Mouse (Mus musculus) kidney, adult 11 months (tissue): ENCODE results near the gene Dirc2.

ENCODE experiments used
- DNase-seq: peaks from one replicate; pipeline ENCODE4 v3.0.0; 2022

Gene Dirc2

DNA sequence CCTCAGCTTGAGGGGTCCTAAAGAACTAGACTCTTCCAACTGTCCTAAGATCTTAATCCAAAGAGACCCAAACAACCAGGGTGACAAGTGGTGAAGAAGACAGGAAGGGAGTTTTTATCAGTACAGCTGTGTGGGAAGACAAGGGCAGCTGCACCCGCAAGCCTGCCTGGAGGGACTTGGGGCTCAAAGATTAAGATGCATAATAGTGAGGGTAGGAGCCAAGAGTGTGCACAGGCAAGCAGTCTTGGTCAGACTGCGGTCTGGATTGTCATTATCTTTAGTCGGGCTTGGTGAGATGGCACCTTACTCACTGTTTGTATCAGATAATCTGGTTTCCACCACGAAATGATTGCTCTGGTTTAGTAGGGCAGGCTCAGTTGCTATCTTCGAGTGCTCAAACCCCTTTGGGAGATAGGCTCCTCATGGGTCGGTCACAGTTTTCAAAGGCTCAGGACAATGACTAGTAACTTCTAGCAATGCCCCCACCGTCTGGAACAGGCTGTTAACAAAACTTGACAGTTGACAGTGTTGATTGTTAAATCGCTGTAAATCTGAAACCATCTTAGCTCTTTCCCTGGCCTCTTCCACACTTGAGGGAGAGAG lies 91.5 kb downstream of the Dirc2 start:
- DNase-seq, result no peak

- no peak for DNase-seq
Measured at GRCm38 (mm10) chr16:35664847-35665246, 104.3 kb downstream of the Dirc2 start.

- no peak for DNase-seq
Measured at GRCm38 (mm10) chr16:35663831-35664414, 105.2 kb downstream of the Dirc2 start.

DNA sequence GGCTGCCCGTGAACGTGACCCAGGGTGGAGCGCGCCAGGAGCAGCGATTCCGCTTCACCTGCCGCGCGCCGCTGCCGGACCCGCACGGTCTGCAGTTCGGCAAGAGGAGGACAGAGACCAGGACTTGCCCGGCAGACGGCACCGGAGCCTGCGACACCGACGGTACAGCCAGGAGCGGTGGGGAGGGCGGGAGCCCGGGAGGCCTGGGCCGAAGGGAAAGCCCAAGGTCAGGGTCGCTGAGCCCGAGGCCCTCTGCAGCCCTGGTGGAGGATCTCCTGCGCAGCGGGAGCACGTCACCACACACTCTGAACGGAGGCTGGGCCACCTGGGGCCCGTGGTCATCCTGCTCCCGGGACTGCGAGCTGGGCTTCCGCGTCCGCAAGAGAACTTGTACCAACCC lies 108.9 kb downstream of the Dirc2 start:
- no peak for DNase-seq

DNA sequence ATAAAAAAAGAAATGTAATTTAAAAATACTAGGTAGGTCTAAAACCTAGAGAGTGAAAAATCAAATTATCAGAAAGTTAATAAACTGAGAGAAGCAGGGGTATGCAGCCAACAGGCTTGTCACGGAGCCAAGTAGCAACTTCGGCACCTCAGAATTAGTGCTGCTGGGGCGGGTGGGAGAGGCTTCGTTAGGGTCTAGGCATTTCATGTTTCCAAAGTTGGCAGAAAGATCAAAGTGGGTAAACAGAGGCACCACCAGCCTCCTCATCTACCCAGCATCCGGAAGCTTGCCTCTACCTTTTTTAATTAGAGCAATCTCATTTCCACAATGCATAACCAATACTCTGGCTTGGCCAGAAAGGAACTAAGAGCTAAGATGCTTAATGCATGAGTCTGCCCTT lies 115.2 kb downstream of the Dirc2 start:
- DNase-seq, result no peak

GRCm38 (mm10) chr16:35652706-35653105 lies 116.5 kb downstream of the Dirc2 start:
- no peak for DNase-seq

GRCm38 (mm10) chr16:35652206-35652605 lies 117.0 kb downstream of the Dirc2 start:
- no peak for DNase-seq

DNA sequence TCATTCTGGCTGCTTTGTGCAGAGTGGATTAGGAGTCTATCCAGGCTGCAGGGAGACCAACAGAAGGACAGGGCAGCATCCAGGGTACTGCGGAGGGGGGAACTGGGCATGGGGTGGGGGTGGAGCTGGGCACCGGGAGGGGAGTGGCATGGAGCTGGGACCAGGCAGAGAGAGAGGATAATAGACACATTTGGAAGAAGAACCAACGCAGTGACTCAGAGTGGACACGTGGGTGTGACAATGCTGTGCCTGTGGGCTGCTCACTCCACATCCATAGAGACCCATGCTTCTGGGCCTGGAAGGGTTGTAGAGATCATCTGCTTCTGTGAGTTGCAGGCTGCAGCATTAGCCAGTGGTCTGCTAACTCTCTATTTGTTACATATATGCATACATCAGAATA lies 120.3 kb downstream of the Dirc2 start:
- no peak for DNase-seq
